In the genomic region with DNA sequence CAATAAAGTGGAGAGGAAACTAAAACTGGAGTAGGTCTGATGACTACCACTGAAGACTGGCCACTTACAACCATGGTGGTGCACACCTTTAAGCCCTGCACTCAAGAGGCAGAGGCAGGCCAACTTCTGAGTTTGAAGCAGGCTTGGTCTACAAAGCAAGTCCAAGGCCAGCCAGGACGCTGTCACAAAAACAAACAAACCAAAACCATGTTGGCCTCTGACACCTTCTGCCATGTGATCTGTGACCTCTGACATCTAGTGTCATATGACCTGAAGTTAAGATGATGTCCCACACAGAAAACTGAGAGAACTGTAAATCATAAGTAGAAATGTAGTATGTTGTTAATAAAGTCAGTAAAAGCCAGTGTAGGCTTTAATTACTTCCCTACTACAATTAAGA, we compare ENCODE assay signal across 14 mouse cellular contexts.
"Had no signal": no experiment of that assay in that cellular context is flagged by ENCODE, and none has a peak within 500 bp of the region (broad histone marks: within the 10 kb centered on the region; RNA-seq: fewer than 3 reads in every experiment).

No protein-coding gene starts in this region.

- H3K9me3 ChIP-seq: limb, embryonic 15.5 days; lung, embryonic 15.5 days; megakaryocyte, embryonic 14.5 days; midbrain, embryonic 15.5 days; neural tube, embryonic 12.5 days had no signal

- DNase-seq: kidney, postnatal 14 days; layer of hippocampus, adult 9-11 months; layer of hippocampus, postnatal 36 days; lung, postnatal 14 days; thymus, postnatal 14 days had no signal

- H3K4me3 ChIP-seq: limb, embryonic 15.5 days; lung, embryonic 15.5 days; megakaryocyte, embryonic 14.5 days; midbrain, embryonic 15.5 days; neural tube, embryonic 12.5 days had no signal

- ATAC-seq: intestine, embryonic 16.5 days; midbrain, embryonic 15.5 days had no signal

- H3K36me3 ChIP-seq: lung, embryonic 15.5 days; midbrain, embryonic 15.5 days; neural tube, embryonic 12.5 days had no signal

- H3K4me1 ChIP-seq: lung, embryonic 15.5 days; midbrain, embryonic 15.5 days had no signal

- H3K27me3 ChIP-seq: limb, embryonic 15.5 days; lung, embryonic 15.5 days; megakaryocyte, embryonic 14.5 days; midbrain, embryonic 15.5 days; neural tube, embryonic 12.5 days had no signal

- H3K4me2 ChIP-seq: limb, embryonic 15.5 days; lung, embryonic 15.5 days; midbrain, embryonic 11.5 days; midbrain, embryonic 15.5 days; neural tube, embryonic 12.5 days had no signal

- H3K27ac ChIP-seq: limb, embryonic 15.5 days; lung, embryonic 15.5 days; macrophage; midbrain, embryonic 15.5 days; neural tube, embryonic 12.5 days; stomach, postnatal 0 days had no signal

- H3K9ac ChIP-seq: limb, embryonic 15.5 days; lung, embryonic 15.5 days; midbrain, embryonic 15.5 days; neural tube, embryonic 12.5 days had no signal
